13 mouse cellular contexts compared by ENCODE assay signal in genomic region chr15:96830578-96830977, GRCm38 (mm10).
DNase-seq lines count a peak whose midpoint lies in the region; TF ChIP-seq lines count a peak whose summit lies in the region.
"Had no signal": no experiment of that assay in that cellular context is flagged by ENCODE, and none has a peak within 500 bp of the region (broad histone marks: within the 10 kb centered on the region; RNA-seq: fewer than 3 reads in every experiment).

No protein-coding gene starts in this region.

- no peak overlapping the region for H3ac ChIP-seq in C2C12 (ENCODE audit: control insufficient read depth, insufficient read length, low read depth)

- intact Hi-C loops in gastrocnemius, adult 2 months (cut with DNase I): no loop called here
- intact Hi-C loops in left cerebral cortex, postnatal 25 days (cut with DNase I): no loop called here
- intact Hi-C loops in left cerebral cortex, postnatal 4 days (cut with DNase I): no loop called here

- H3K79me2 ChIP-seq in C2C12 (ENCODE audit: control insufficient read depth, insufficient read depth): no peaks in the 10 kb centered on the region

- peak overlapping the region; percentile 49 for H3K4me3 ChIP-seq in gastrocnemius, adult 2 months
- H3K4me3 ChIP-seq in C2C12 (ENCODE audit: insufficient read depth, poor library complexity, severe bottlenecking): no peak overlapping the region
- H3K4me3 ChIP-seq in embryonic fibroblast, embryonic 13.5 days (ENCODE audit: insufficient read depth, low read length): no peak overlapping the region
- H3K4me3 ChIP-seq: embryonic facial prominence, embryonic 13.5 days; midbrain, embryonic 15.5 days; neural tube, embryonic 13.5 days had no signal

- no peak for DNase-seq in gastrocnemius, adult 2 months
- DNase-seq in gastrocnemius, postnatal 4 days (ENCODE audit: low spot score in 2 of 2): no peak
- peak; percentile 11 to 62 for DNase-seq in left cerebral cortex, postnatal 25 days (ENCODE audit: low spot score in 2 of 2)
- DNase-seq in left cerebral cortex, postnatal 4 days: no peak
- DNase-seq in thymus, postnatal 10 days (ENCODE audit: low spot score in 2 of 2): no peak
- no peak for DNase-seq in c-Kit-positive CD71-positive TER-119-positive erythroid progenitor cells, embryonic 14.5 days (ENCODE audit: low spot score)
- DNase-seq: kidney, postnatal 14 days had no signal

- H3K27me3 ChIP-seq in C2C12 (ENCODE audit: control insufficient read depth, insufficient read depth, insufficient read length): no peaks in the 10 kb centered on the region
- H3K27me3 ChIP-seq: embryonic facial prominence, embryonic 13.5 days; midbrain, embryonic 15.5 days; neural tube, embryonic 13.5 days had no signal

- TF ChIP-seq CTCF in gastrocnemius, adult 2 months (IDR thresholded peaks at IDR 0.05): no peak
- no peak for TF ChIP-seq CTCF in C2C12 (IDR thresholded peaks at IDR 0.05; ENCODE audit: control insufficient read depth, insufficient read depth, insufficient read length)
- no peak for TF ChIP-seq CTCF in embryonic fibroblast, embryonic 13.5 days (IDR thresholded peaks at IDR 0.05; ENCODE audit: borderline replicate concordance, insufficient read depth, low read length)

- H3K36me3 ChIP-seq in C2C12 (ENCODE audit: control insufficient read depth, insufficient read depth): no peaks in the 10 kb centered on the region
- H3K36me3 ChIP-seq: embryonic facial prominence, embryonic 13.5 days; midbrain, embryonic 15.5 days; neural tube, embryonic 13.5 days had no signal

- H3K79me3 ChIP-seq in C2C12 (ENCODE audit: low read depth): no peaks in the 10 kb centered on the region

- H3K4me1 ChIP-seq in embryonic fibroblast, embryonic 13.5 days (ENCODE audit: control insufficient read depth, insufficient read depth, low read length): peaks cover 11% of the 10 kb centered on the region
- H3K4me1 ChIP-seq: midbrain, embryonic 15.5 days; neural tube, embryonic 13.5 days had no signal

- no peak for TF ChIP-seq POLR2A in embryonic fibroblast, embryonic 13.5 days (IDR thresholded peaks at IDR 0.05; ENCODE audit: low read depth, low read length)

- H3K27ac ChIP-seq in gastrocnemius, adult 2 months: no peak overlapping the region; the same call in 1 of the 2 replicates
- H3K27ac ChIP-seq in embryonic fibroblast, embryonic 13.5 days (ENCODE audit: insufficient read depth, low read length): peak overlapping the region; percentile 95
- H3K27ac ChIP-seq: embryonic facial prominence, embryonic 13.5 days; hindbrain, postnatal 0 days; midbrain, embryonic 15.5 days; neural tube, embryonic 13.5 days had no signal

TF ChIP-seq in C2C12, 6 proteins besides CTCF, POLR2A, EP300 and RAD21:
- peak; percentile 15 for TF ChIP-seq USF1 (IDR thresholded peaks at IDR 0.05; ENCODE audit: low read depth)
- TF ChIP-seq FOSL1 (IDR thresholded peaks at IDR 0.05; ENCODE audit: insufficient read depth, low read length, poor library complexity, severe bottlenecking): no peak
- no peak for TF ChIP-seq CEBPB (IDR thresholded peaks at IDR 0.05; ENCODE audit: low read depth)
- TF ChIP-seq MAX (IDR thresholded peaks at IDR 0.05): peak; percentile 43
TF ChIP-seq in C2C12: peak in this region for 2.

Comparison
In these comparisons a context has a peak if more than half of its experiments do, and no peak if none do; other contexts are left out.
1. DNase-seq: peak in left cerebral cortex, postnatal 25 days (2 of 2); none in gastrocnemius, adult 2 months (single experiment), gastrocnemius, postnatal 4 days (0 of 2), left cerebral cortex, postnatal 4 days (single experiment), thymus, postnatal 10 days (0 of 2) and c-Kit-positive CD71-positive TER-119-positive erythroid progenitor cells, embryonic 14.5 days (single experiment).